ENCODE assay signal across 8 mouse cellular contexts in the genomic region with DNA sequence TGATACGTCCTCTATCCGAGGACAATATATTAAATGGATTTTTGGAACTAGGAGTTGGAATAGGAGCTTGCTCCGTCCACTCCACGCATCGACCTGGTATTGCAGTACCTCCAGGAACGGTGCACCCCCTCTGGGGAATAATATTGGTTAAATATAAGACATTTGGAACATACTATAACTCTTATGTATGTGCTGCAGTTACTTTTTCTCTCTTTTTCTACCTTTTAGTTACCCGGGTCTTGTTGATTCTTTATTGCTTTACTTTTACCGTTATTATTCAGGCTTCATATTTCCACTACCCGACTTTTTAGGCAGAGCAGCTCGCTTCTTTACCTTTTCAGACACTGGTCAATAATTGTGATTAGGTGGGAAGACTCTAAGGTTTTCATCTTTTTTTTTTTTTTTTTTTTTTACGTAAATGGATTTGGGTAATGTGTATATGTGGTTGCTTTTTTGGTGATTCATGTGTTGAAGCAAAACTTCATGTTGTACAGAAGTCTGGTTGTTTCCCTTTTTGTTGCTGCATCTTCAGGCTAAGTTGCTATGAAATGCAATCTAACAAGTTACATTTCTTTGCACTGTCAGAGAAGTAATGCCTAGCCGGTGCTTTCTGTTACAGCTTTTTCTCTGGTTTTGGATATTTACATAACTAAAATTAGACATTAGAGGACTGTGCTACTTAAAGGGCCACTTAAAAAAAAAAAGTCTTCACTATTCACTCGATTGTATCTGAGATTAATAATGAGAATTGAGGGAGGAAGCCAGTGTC. TPM values are rescaled to one million over a fixed set of nuclear protein-coding genes. Genes with fewer than 3 reads are reported as not detected.
DNase-seq lines count a peak whose midpoint lies in the region; ATAC-seq and TF ChIP-seq lines count a peak whose summit lies in the region.

No protein-coding gene starts in this region.

- H3K4me1 ChIP-seq in ES-E14 (ENCODE audit: control insufficient read depth in 2 of 2, insufficient read depth in 2 of 2, low read length in 2 of 2, poor library complexity in 1 of 2) = peaks cover 4 to 5% of the 10 kb centered on the region in 2 experiments; a peak in 2 of 4 replicates
- H3K4me1 ChIP-seq in embryonic facial prominence, embryonic 10.5 days = peaks cover 14% of the 10 kb centered on the region
- H3K4me1 ChIP-seq in hindbrain, embryonic 15.5 days (replicated peaks) = peaks cover 8% of the 10 kb centered on the region
- H3K4me1 ChIP-seq in limb, embryonic 15.5 days = peaks cover 6% of the 10 kb centered on the region
- H3K4me1 ChIP-seq in neural tube, embryonic 15.5 days = peaks cover 10% of the 10 kb centered on the region

- ATAC-seq in hindbrain, embryonic 15.5 days (ENCODE audit: low FRiP score, low read depth) = no peak; the same call in 1 of the 2 replicates
- ATAC-seq in limb, embryonic 15.5 days (ENCODE audit: insufficient number of reproducible peaks, low FRiP score, low TSS enrichment, low read depth) = peak; percentile 62; the same call in 1 of the 2 replicates
- ATAC-seq in neural tube, embryonic 15.5 days (ENCODE audit: low FRiP score) = no peak

- no peak overlapping the region; the same call in 1 of the 2 replicates for H3K9ac ChIP-seq in ES-E14 (ENCODE audit: insufficient read depth, low read depth, low read length, poor library complexity, severe bottlenecking)
- no peak overlapping the region for H3K9ac ChIP-seq in hindbrain, embryonic 15.5 days
- no peak overlapping the region for H3K9ac ChIP-seq in limb, embryonic 15.5 days
- H3K9ac ChIP-seq in neural tube, embryonic 15.5 days (replicated peaks) = no peak overlapping the region

- H3K4me2 ChIP-seq in hindbrain, embryonic 15.5 days = peak overlapping the region; percentile 48
- peak overlapping the region; percentile 32 for H3K4me2 ChIP-seq in limb, embryonic 15.5 days
- peak overlapping the region; percentile 51 for H3K4me2 ChIP-seq in neural tube, embryonic 15.5 days

- peak overlapping the region; percentile 88; the same call in 1 of the 2 replicates for H3K27ac ChIP-seq in ES-E14 (ENCODE audit: insufficient read depth, low read depth, low read length, poor library complexity, severe bottlenecking)
- H3K27ac ChIP-seq in embryonic facial prominence, embryonic 10.5 days (replicated peaks) = no peak overlapping the region
- no peak overlapping the region for H3K27ac ChIP-seq in hindbrain, embryonic 15.5 days (replicated peaks)
- no peak overlapping the region for H3K27ac ChIP-seq in limb, embryonic 15.5 days
- H3K27ac ChIP-seq in neural tube, embryonic 15.5 days (replicated peaks) = no peak overlapping the region

- WGBS in embryonic facial prominence, embryonic 10.5 days = 9% methylated on average over 13 of the region's 13 CpGs
- 9% methylated on average over 13 of the region's 13 CpGs for WGBS in hindbrain, embryonic 15.5 days
- WGBS in limb, embryonic 15.5 days = 3% methylated on average over 13 of the region's 13 CpGs
- WGBS in neural tube, embryonic 15.5 days = 7% methylated on average over 13 of the region's 13 CpGs

- in situ Hi-C loops in ES-E14 (cut with MboI; ENCODE audit: low sequenced_read_pairs in 2 of 2, unreplicated experiment in 2 of 2) = no loop called here

- no peaks in the 10 kb centered on the region for H3K9me3 ChIP-seq in ES-E14 (ENCODE audit: control insufficient read depth, insufficient read depth, low read depth, low read length)
- H3K9me3 ChIP-seq in embryonic facial prominence, embryonic 10.5 days = no peaks in the 10 kb centered on the region
- H3K9me3 ChIP-seq in hindbrain, embryonic 15.5 days = no peaks in the 10 kb centered on the region
- no peaks in the 10 kb centered on the region for H3K9me3 ChIP-seq in limb, embryonic 15.5 days
- H3K9me3 ChIP-seq in neural tube, embryonic 15.5 days (replicated peaks) = no peaks in the 10 kb centered on the region

- peaks cover 30% of the 10 kb centered on the region for H3K27me3 ChIP-seq in embryonic facial prominence, embryonic 10.5 days (replicated peaks; ENCODE audit: low read depth, poor library complexity, severe bottlenecking)
- H3K27me3 ChIP-seq in hindbrain, embryonic 15.5 days = peaks cover 3% of the 10 kb centered on the region; the same call in 1 of the 2 replicates
- H3K27me3 ChIP-seq in limb, embryonic 15.5 days = no peaks in the 10 kb centered on the region
- H3K27me3 ChIP-seq in neural tube, embryonic 15.5 days (replicated peaks) = 0 out of 2 replicates have a peak, but pooled peaks cover 5% of the 10 kb centered on the region

- peak; percentile 37 to 70 for DNase-seq in layer of hippocampus, adult 8-10 months (ENCODE audit: low spot score in 2 of 2)
- no peak for DNase-seq in layer of hippocampus, postnatal 14 days (ENCODE audit: low spot score in 2 of 2)
- DNase-seq in ES-E14 (ENCODE audit: low read depth, low spot score) = no peak
- DNase-seq in embryonic facial prominence, embryonic 10.5 days (ENCODE audit: low spot score) = peak; percentile 20
- no peak for DNase-seq in gastrocnemius, postnatal 14 days

- peak overlapping the region; percentile 0 to 52; a peak in 3 of 4 replicates for H3K4me3 ChIP-seq in ES-E14 (ENCODE audit: insufficient read depth in 1 of 2, low read depth in 1 of 2, low read length in 2 of 2, poor library complexity in 1 of 2, severe bottlenecking in 1 of 2)
- peak overlapping the region; percentile 38; the same call in 1 of the 2 replicates for H3K4me3 ChIP-seq in embryonic facial prominence, embryonic 10.5 days
- peak overlapping the region; percentile 21 for H3K4me3 ChIP-seq in hindbrain, embryonic 15.5 days
- peak overlapping the region; percentile 26 for H3K4me3 ChIP-seq in limb, embryonic 15.5 days
- H3K4me3 ChIP-seq in neural tube, embryonic 15.5 days (replicated peaks) = peak overlapping the region; percentile 28

- intact Hi-C loops in gastrocnemius, postnatal 14 days (cut with DNase I; ENCODE audit: low total_unique reads) = no loop called here

- no peaks in the 10 kb centered on the region for H3K36me3 ChIP-seq in ES-E14 (ENCODE audit: control insufficient read depth, insufficient read depth, low read length, poor library complexity, severe bottlenecking)
- H3K36me3 ChIP-seq in embryonic facial prominence, embryonic 10.5 days (replicated peaks) = no peaks in the 10 kb centered on the region
- no peaks in the 10 kb centered on the region for H3K36me3 ChIP-seq in hindbrain, embryonic 15.5 days
- no peaks in the 10 kb centered on the region for H3K36me3 ChIP-seq in limb, embryonic 15.5 days
- no peaks in the 10 kb centered on the region for H3K36me3 ChIP-seq in neural tube, embryonic 15.5 days

TF ChIP-seq in ES-E14, 5 proteins besides CTCF, POLR2A, EP300 and RAD21:
- TF ChIP-seq ZNF384 (IDR thresholded peaks at IDR 0.05; ENCODE audit: low read depth, low read length) (peak; percentile 72), HCFC1 (IDR thresholded peaks at IDR 0.05; ENCODE audit: borderline replicate concordance, insufficient read depth, low read length) (no peak), MAFK (IDR thresholded peaks at IDR 0.05; ENCODE audit: insufficient read depth, low read depth, low read length) (no peak), CHD2 (IDR thresholded peaks at IDR 0.05; ENCODE audit: low read depth, low read length) (no peak), ZC3H11A (IDR thresholded peaks at IDR 0.05; ENCODE audit: borderline replicate concordance, low read depth, low read length) (no peak)

RNA-seq across cellular contexts. Expression of a gene that starts 25.1 kb away (rescaled TPM):
- total RNA-seq in layer of hippocampus, adult 8-10 months (2022) = 1 to 10 TPM; 4.2 to 7.6 (median 5.8) TPM
- 1 to 10 TPM; 3.1 to 4.5 TPM for total RNA-seq in layer of hippocampus, postnatal 14 days (2021)
- 92.1 and 94.8 TPM in 2 replicates for total RNA-seq in ES-E14 (2012; rRNA removed)
- 20.3 and 21.1 TPM in 2 replicates for polyA plus RNA-seq in embryonic facial prominence, embryonic 10.5 days (2016; fragmentation: Nextera tagmentation; extraction: Ambion mirVana)
- polyA plus RNA-seq in hindbrain, embryonic 15.5 days (2015; fragmentation: Nextera tagmentation; extraction: Ambion mirVana) = 2.7 and 3.1 TPM in 2 replicates
- polyA plus RNA-seq in limb, embryonic 15.5 days (2015; fragmentation: Nextera tagmentation; extraction: Ambion mirVana) = 5.4 and 5.6 TPM in 2 replicates
- 2.9 and 21.3 TPM in 2 replicates for polyA plus RNA-seq in neural tube, embryonic 15.5 days (2015; fragmentation: Nextera tagmentation; extraction: Ambion mirVana)
- total RNA-seq in gastrocnemius, postnatal 14 days (2021) = 10 to 100 TPM; 25.9 to 27.4 TPM

RNA-seq across cellular contexts. Expression of a gene that starts 46.9 kb away (rescaled TPM):
- 1 to 10 TPM; 4.4 to 7.6 (median 6.3) TPM for total RNA-seq in layer of hippocampus, adult 8-10 months (2022)
- total RNA-seq in layer of hippocampus, postnatal 14 days (2021) = 1 to 10 TPM; 5.9 to 6.1 TPM
- 14.3 and 16.8 TPM in 2 replicates for total RNA-seq in ES-E14 (2012; rRNA removed)
- polyA plus RNA-seq in embryonic facial prominence, embryonic 10.5 days (2016; fragmentation: Nextera tagmentation; extraction: Ambion mirVana) = 29.2 and 29.6 TPM in 2 replicates
- 8.6 and 9.5 TPM in 2 replicates for polyA plus RNA-seq in hindbrain, embryonic 15.5 days (2015; fragmentation: Nextera tagmentation; extraction: Ambion mirVana)
- polyA plus RNA-seq in limb, embryonic 15.5 days (2015; fragmentation: Nextera tagmentation; extraction: Ambion mirVana) = 33.3 and 35.7 TPM in 2 replicates
- polyA plus RNA-seq in neural tube, embryonic 15.5 days (2015; fragmentation: Nextera tagmentation; extraction: Ambion mirVana) = 8.0 and 14.8 TPM in 2 replicates
- 10 to 100 TPM; 19.6 to 20.5 TPM for total RNA-seq in gastrocnemius, postnatal 14 days (2021)

RNA-seq across cellular contexts. Expression of a gene that starts 47.0 kb away (rescaled TPM):
- 10 to 100 TPM; 11.6 to 17.4 (median 13.2) TPM for total RNA-seq in layer of hippocampus, adult 8-10 months (2022)
- 10 to 100 TPM; 25.5 to 26.1 TPM for total RNA-seq in layer of hippocampus, postnatal 14 days (2021)
- 0.32 and 0.36 TPM in 2 replicates for total RNA-seq in ES-E14 (2012; rRNA removed)
- polyA plus RNA-seq in embryonic facial prominence, embryonic 10.5 days (2016; fragmentation: Nextera tagmentation; extraction: Ambion mirVana) = 5.1 and 5.2 TPM in 2 replicates
- polyA plus RNA-seq in hindbrain, embryonic 15.5 days (2015; fragmentation: Nextera tagmentation; extraction: Ambion mirVana) = 34.7 and 35.8 TPM in 2 replicates
- polyA plus RNA-seq in limb, embryonic 15.5 days (2015; fragmentation: Nextera tagmentation; extraction: Ambion mirVana) = 3.3 and 3.5 TPM in 2 replicates
- 30.9 and 32.8 TPM in 2 replicates for polyA plus RNA-seq in neural tube, embryonic 15.5 days (2015; fragmentation: Nextera tagmentation; extraction: Ambion mirVana)
- under 1 TPM; 0.07 to 0.14 TPM for total RNA-seq in gastrocnemius, postnatal 14 days (2021)

Comparison
In these comparisons a context has a peak if more than half of its experiments do, and no peak if none do; other contexts are left out.
1. DNase-seq: peak in layer of hippocampus, adult 8-10 months (2 of 2) and embryonic facial prominence, embryonic 10.5 days (single experiment); none in layer of hippocampus, postnatal 14 days (0 of 2), ES-E14 (single experiment) and gastrocnemius, postnatal 14 days (single experiment).
2. Peak in every context shown above with its lines, with median percentiles within 50 percentile points of each other: H3K4me3 ChIP-seq and H3K4me2 ChIP-seq.